Mouse (Mus musculus) forebrain, postnatal 0 days (tissue): ENCODE measurements around the gene Gm20547. TPM values are rescaled to one million over a fixed set of nuclear protein-coding genes. Genes with fewer than 3 reads are reported as not detected.
"Not testable (repeated sequence)": the region's sequence is repeated elsewhere in the genome, so short reads cannot be mapped to it uniquely, and the experiment has no call there.

Source experiments
- ATAC-seq: fragments of 200-750 bp; cut with Nextera tagmentation; 2 replicates; pipeline ENCODE4 v1.8.0; 2017; ENCODE audit warnings: mild to moderate bottlenecking, moderate library complexity
- DNase-seq: peaks from one replicate; pipeline ENCODE4 v3.0.0-alpha.2; 2015
- H3K27ac ChIP-seq: fragments of 300-500 bp; sonication (generic); 2 replicates; pipeline ENCODE4 v1.5.1; 2014; ENCODE audit warnings: low read depth, mild to moderate bottlenecking, antibody characterized with exemption, low read length, moderate library complexity, mixed read lengths
- H3K27me3 ChIP-seq: fragments of 300-500 bp; sonication (generic); 2 replicates; pipeline ENCODE4 v1.6.1; 2014; ENCODE audit warnings: mild to moderate bottlenecking, low read length, mixed read lengths; ENCODE audit not compliant: insufficient read depth
- H3K36me3 ChIP-seq: fragments of 300-500 bp; sonication (generic); 2 replicates; pipeline ENCODE4 v1.6.1; 2014; ENCODE audit warnings: mild to moderate bottlenecking, moderate library complexity; ENCODE audit not compliant: insufficient read depth
- H3K4me1 ChIP-seq: fragments of 300-500 bp; sonication (generic); 2 replicates; pipeline ENCODE4 v1.6.1; 2014; ENCODE audit warnings: antibody characterized with exemption; ENCODE audit not compliant: insufficient read depth
- H3K4me2 ChIP-seq: fragments of 300-500 bp; sonication (generic); 2 replicates; pipeline ENCODE4 v1.6.1; 2014; ENCODE audit warnings: low read depth, mild to moderate bottlenecking, moderate library complexity
- H3K4me3 ChIP-seq: fragments of 300-500 bp; sonication (generic); 2 replicates; pipeline ENCODE4 v1.5.1; 2014; ENCODE audit warnings: low read depth, low read length, mixed read lengths
- H3K9ac ChIP-seq: fragments of 300-500 bp; sonication (generic); 2 replicates; pipeline ENCODE4 v1.6.1; 2014; ENCODE audit warnings: mild to moderate bottlenecking
- H3K9me3 ChIP-seq: fragments of 300-500 bp; sonication (generic); 2 replicates; pipeline ENCODE4 v1.6.1; 2016; ENCODE audit warnings: low read length
- CTCF ChIP-seq: sonication (generic); IDR thresholded peaks from 2 replicates; pipeline ENCODE4 v1.5.1; 2016; ENCODE audit warnings: antibody characterized with exemption, control low read depth, low read depth
- WGBS: fragments of 180-500 bp; shearing (Covaris S2); extraction: QIAGEN DNeasy Blood & Tissue Kit; methylation state at CpG from one replicate; pipeline ENCODE4 v1.1.7; 2014; 5-methylcytosine and 5-hydroxymethylcytosine counted together
- microRNA-seq, 2 experiments: library from miRNA; unstranded; fragments of <30 nt; microRNA quantifications; one replicate each; pipeline ENCODE4; 2016
- polyA plus RNA-seq: library from polyadenylated mRNA; unstranded; fragments of >200 nt; fragmentation: Nextera tagmentation; extraction: Ambion mirVana; gene quantifications from 2 replicates; pipeline ENCODE4 v1.2.1, GENCODE M21; 2015
- total RNA-seq: library from RNA; depleted of rRNA; stranded (reverse); fragments of >200 nt; gene quantifications from 2 replicates; pipeline ENCODE4 v1.2.3, GENCODE M21; 2014; rRNA removed

The Gm20547 gene
- total and polyA plus RNA-seq, 2 experiments from 2014 or later: not detected

GRCm38 (mm10) chr17:34814818-34815370 lies 66.9 kb downstream of the Gm20547 start:
- Histone ChIP-seq H3K27me3 (no peaks in the 10 kb centered on the region), H3K9ac (no peak overlapping the region), H3K27ac (no peak overlapping the region), H3K9me3 (no peaks in the 10 kb centered on the region), H3K4me1 (no peaks in the 10 kb centered on the region), H3K4me2 (no peak overlapping the region), H3K36me3 (no peaks in the 10 kb centered on the region), H3K4me3 (no peak overlapping the region)
- DNase-seq: no peak
- no peak for ATAC-seq
- no peak for TF ChIP-seq CTCF
- 77% methylated on average over 7 of the region's 7 CpGs for WGBS

- not testable (repeated sequence) for H3K4me2 ChIP-seq, H3K36me3 ChIP-seq, H3K27ac ChIP-seq, H3K4me3 ChIP-seq, H3K9ac ChIP-seq, H3K9me3 ChIP-seq, H3K27me3 ChIP-seq, H3K4me1 ChIP-seq, ATAC-seq
- TF ChIP-seq CTCF: peak; percentile 65
- WGBS: 66% methylated on average over 12 of the region's 12 CpGs
- DNase-seq: peak; percentile 15
Observed at GRCm38 (mm10) chr17:34813747-34814146, 68.1 kb downstream of the Gm20547 start.

- H3K9me3 ChIP-seq: no peaks in the 10 kb centered on the region
- TF ChIP-seq CTCF: no peak
- no peaks in the 10 kb centered on the region for H3K27me3 ChIP-seq
- no peaks in the 10 kb centered on the region for H3K4me1 ChIP-seq
- no peak overlapping the region for H3K4me2 ChIP-seq
- DNase-seq (no peak), ATAC-seq (no peak)
- WGBS: 73% methylated on average over 15 of the region's 15 CpGs
- no peak overlapping the region for H3K27ac ChIP-seq
- H3K36me3 ChIP-seq: no peaks in the 10 kb centered on the region
- no peak overlapping the region for H3K4me3 ChIP-seq
- H3K9ac ChIP-seq: no peak overlapping the region
Observed at GRCm38 (mm10) chr17:34811275-34811674, 70.6 kb downstream of the Gm20547 start.

GRCm38 (mm10) chr17:34810811-34811210 lies 71.0 kb downstream of the Gm20547 start:
- DNase-seq, H3K9ac ChIP-seq, H3K27me3 ChIP-seq, H3K4me2 ChIP-seq, ATAC-seq, H3K36me3 ChIP-seq, H3K4me1 ChIP-seq, H3K9me3 ChIP-seq, H3K27ac ChIP-seq, H3K4me3 ChIP-seq: not testable (repeated sequence)
- WGBS: 88% methylated on average over 6 of the region's 8 CpGs

GRCm38 (mm10) chr17:34810411-34810810 lies 71.4 kb downstream of the Gm20547 start:
- H3K36me3 ChIP-seq, H3K27me3 ChIP-seq, H3K9me3 ChIP-seq, H3K27ac ChIP-seq, ATAC-seq, H3K4me1 ChIP-seq, H3K4me2 ChIP-seq, H3K4me3 ChIP-seq, DNase-seq, H3K9ac ChIP-seq: not testable (repeated sequence)
- WGBS: 84% methylated on average over 5 of the region's 5 CpGs

GRCm38 (mm10) chr17:34808599-34809205 lies 73.1 kb downstream of the Gm20547 start:
- Histone ChIP-seq H3K9me3 (0 out of 2 replicates have a peak, but pooled peaks cover 4% of the 10 kb centered on the region), H3K4me2 (no peak overlapping the region), H3K4me1 (no peaks in the 10 kb centered on the region), H3K27ac (no peak overlapping the region), H3K4me3 (no peak overlapping the region), H3K27me3 (no peaks in the 10 kb centered on the region), H3K36me3 (no peaks in the 10 kb centered on the region), H3K9ac (no peak overlapping the region)
- no peak for TF ChIP-seq CTCF
- 83% methylated on average over 6 of the region's 6 CpGs for WGBS
- DNase-seq (no peak), ATAC-seq (no peak)

DNA sequence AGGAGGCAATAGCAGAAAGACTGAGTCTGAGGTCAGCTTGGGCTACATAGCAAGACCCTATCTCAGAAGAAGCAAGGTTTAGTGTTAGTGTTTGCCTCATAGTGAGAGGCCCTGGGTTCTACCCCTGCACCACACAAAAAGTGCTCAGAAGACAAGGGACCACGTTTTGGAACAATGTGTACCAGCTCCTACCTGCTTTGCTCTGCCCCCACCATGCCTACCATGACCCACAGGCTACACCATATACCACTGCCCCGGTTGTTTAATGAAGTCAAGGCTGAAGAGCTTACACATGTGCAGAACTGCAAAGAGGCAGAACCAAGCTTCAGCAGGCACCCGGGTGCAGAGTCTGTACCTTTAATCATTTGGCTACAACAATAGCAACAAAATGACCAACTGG lies 74.7 kb downstream of the Gm20547 start:
- Histone ChIP-seq H3K9me3 (0 out of 2 replicates have a peak, but pooled peaks cover 4% of the 10 kb centered on the region), H3K36me3 (no peaks in the 10 kb centered on the region), H3K4me2 (no peak overlapping the region), H3K27ac (no peak overlapping the region), H3K4me3 (no peak overlapping the region), H3K27me3 (no peaks in the 10 kb centered on the region), H3K9ac (no peak overlapping the region), H3K4me1 (no peaks in the 10 kb centered on the region)
- TF ChIP-seq CTCF: no peak
- DNase-seq (no peak), ATAC-seq (no peak)
- 64% methylated on average over 3 of the region's 3 CpGs for WGBS

Small RNAs within 50 kb of the gene (microRNA-seq; reads per million reads assigned to microRNA genes)
- gene Mir6970 (0 to 0.12 reads per million in 2 experiments), gene Mir6971 (1.2 to 4.5 reads per million in 2 experiments), gene Mir6972 (0 to 0.39 reads per million in 2 experiments)

Other genes starting within 250 kb of the Gm20547 start
Only the 30 nearest of the 37 such genes appear.
- gene Tnxb, start 211.5 kb downstream of the Gm20547 start, total RNA-seq: 1.0 and 1.7 TPM in 2 replicates
- gene Tnxb, start 211.5 kb downstream of the Gm20547 start, polyA plus RNA-seq: 0.08 and 0.16 TPM in 2 replicates
- gene C4b, start 138.2 kb downstream of the Gm20547 start, total RNA-seq: 1.5 and 1.6 TPM in 2 replicates
- gene C4b, start 138.2 kb downstream of the Gm20547 start, polyA plus RNA-seq: 0.59 and 0.75 TPM in 2 replicates
- not detected in 2 replicates for gene Cyp21a1, start 77.5 kb downstream of the Gm20547 start, total RNA-seq
- not detected in 2 replicates for gene Cyp21a1, start 77.5 kb downstream of the Gm20547 start, polyA plus RNA-seq
- 41.9 and 55.6 TPM in 2 replicates for gene Stk19, start 45.1 kb downstream of the Gm20547 start, total RNA-seq
- 55.7 and 61.1 TPM in 2 replicates for gene Stk19, start 45.1 kb downstream of the Gm20547 start, polyA plus RNA-seq
- 40.0 and 46.0 TPM in 2 replicates for gene Dxo, start 45.0 kb downstream of the Gm20547 start, total RNA-seq
- 56.0 and 57.8 TPM in 2 replicates for gene Dxo, start 45.0 kb downstream of the Gm20547 start, polyA plus RNA-seq
- 91.8 and 97.7 TPM in 2 replicates for gene Skiv2l, start 31.8 kb downstream of the Gm20547 start, total RNA-seq
- gene Skiv2l, start 31.8 kb downstream of the Gm20547 start, polyA plus RNA-seq: 36.9 and 42.8 TPM in 2 replicates
- gene Nelfe, start 31.7 kb downstream of the Gm20547 start, total RNA-seq: 32.0 and 56.2 TPM in 2 replicates
- 49.6 and 54.6 TPM in 2 replicates for gene Nelfe, start 31.7 kb downstream of the Gm20547 start, polyA plus RNA-seq
- 0.67 and 1.4 TPM in 2 replicates for gene Cfb, start 19.5 kb downstream of the Gm20547 start, total RNA-seq
- gene Cfb, start 19.5 kb downstream of the Gm20547 start, polyA plus RNA-seq: 1.0 and 1.7 TPM in 2 replicates
- gene Zbtb12, start 2.6 kb downstream of the Gm20547 start, total RNA-seq: 25.2 and 32.6 TPM in 2 replicates
- 5.3 and 7.7 TPM in 2 replicates for gene Zbtb12, start 2.6 kb downstream of the Gm20547 start, polyA plus RNA-seq
- gene C2, start 16.2 kb upstream of the Gm20547 start, total RNA-seq: 2.6 and 6.1 TPM in 2 replicates
- 3.0 and 3.5 TPM in 2 replicates for gene C2, start 16.2 kb upstream of the Gm20547 start, polyA plus RNA-seq
- 293 and 302 TPM in 2 replicates for gene Ehmt2, start 16.4 kb upstream of the Gm20547 start, total RNA-seq
- 45.5 and 61.8 TPM in 2 replicates for gene Ehmt2, start 16.4 kb upstream of the Gm20547 start, polyA plus RNA-seq
- not detected in 2 replicates for gene Slc44a4, start 32.4 kb upstream of the Gm20547 start, total RNA-seq
- 0.06 TPM in 1 of 2 replicates, not detected in the other for gene Slc44a4, start 32.4 kb upstream of the Gm20547 start, polyA plus RNA-seq
- 36.7 and 36.8 TPM in 2 replicates for gene Neu1, start 49.2 kb upstream of the Gm20547 start, total RNA-seq
- 33.5 and 34.5 TPM in 2 replicates for gene Neu1, start 49.2 kb upstream of the Gm20547 start, polyA plus RNA-seq
- gene Hspa1b, start 77.2 kb upstream of the Gm20547 start, total RNA-seq: 5.2 and 8.1 TPM in 2 replicates
- 0.42 and 0.52 TPM in 2 replicates for gene Hspa1b, start 77.2 kb upstream of the Gm20547 start, polyA plus RNA-seq
- gene Gm20481, start 87.9 kb upstream of the Gm20547 start, total RNA-seq: not detected in 2 replicates
- not detected in 2 replicates for gene Gm20481, start 87.9 kb upstream of the Gm20547 start, polyA plus RNA-seq
- gene Hspa1a, start 90.1 kb upstream of the Gm20547 start, total RNA-seq: 7.9 and 13.8 TPM in 2 replicates
- 7.6 and 8.5 TPM in 2 replicates for gene Hspa1a, start 90.1 kb upstream of the Gm20547 start, polyA plus RNA-seq
- 0.24 and 0.46 TPM in 2 replicates for gene Hspa1l, start 90.7 kb upstream of the Gm20547 start, total RNA-seq
- 0.36 and 0.50 TPM in 2 replicates for gene Hspa1l, start 90.7 kb upstream of the Gm20547 start, polyA plus RNA-seq
- 29.1 and 38.9 TPM in 2 replicates for gene Lsm2, start 99.8 kb upstream of the Gm20547 start, total RNA-seq
- gene Lsm2, start 99.8 kb upstream of the Gm20547 start, polyA plus RNA-seq: 111 and 120 TPM in 2 replicates
- 84.4 and 93.4 TPM in 2 replicates for gene Vars, start 118.9 kb upstream of the Gm20547 start, total RNA-seq
- 36.7 and 45.4 TPM in 2 replicates for gene Vars, start 118.9 kb upstream of the Gm20547 start, polyA plus RNA-seq
- 0.14 and 0.31 TPM in 2 replicates for gene Vwa7, start 134.5 kb upstream of the Gm20547 start, total RNA-seq
- gene Vwa7, start 134.5 kb upstream of the Gm20547 start, polyA plus RNA-seq: 0.08 TPM in 1 of 2 replicates, not detected in the other
- 2.2 and 2.7 TPM in 2 replicates for gene Sapcd1, start 146.0 kb upstream of the Gm20547 start, total RNA-seq
- gene Sapcd1, start 146.0 kb upstream of the Gm20547 start, polyA plus RNA-seq: 1.6 TPM in 2 replicates
- 1.3 and 2.2 TPM in 2 replicates for gene Msh5, start 164.7 kb upstream of the Gm20547 start, total RNA-seq
- gene Msh5, start 164.7 kb upstream of the Gm20547 start, polyA plus RNA-seq: 1.1 and 1.3 TPM in 2 replicates
- gene Clic1, start 167.9 kb upstream of the Gm20547 start, total RNA-seq: 26.8 and 29.3 TPM in 2 replicates
- gene Clic1, start 167.9 kb upstream of the Gm20547 start, polyA plus RNA-seq: 47.9 and 50.5 TPM in 2 replicates
- 167 and 220 TPM in 2 replicates for gene Ddah2, start 177.0 kb upstream of the Gm20547 start, total RNA-seq
- gene Ddah2, start 177.0 kb upstream of the Gm20547 start, polyA plus RNA-seq: 261 and 299 TPM in 2 replicates
- gene Ly6g6c, start 183.3 kb upstream of the Gm20547 start, total RNA-seq: not detected in 2 replicates
- not detected in 2 replicates for gene Ly6g6c, start 183.3 kb upstream of the Gm20547 start, polyA plus RNA-seq
- gene Mpig6b, start 184.1 kb upstream of the Gm20547 start, total RNA-seq: not detected in 2 replicates
- gene Mpig6b, start 184.1 kb upstream of the Gm20547 start, polyA plus RNA-seq: 0.08 TPM in 2 replicates
- gene Ly6g6e, start 194.9 kb upstream of the Gm20547 start, total RNA-seq: 0.38 and 3.9 TPM in 2 replicates
- gene Ly6g6e, start 194.9 kb upstream of the Gm20547 start, polyA plus RNA-seq: 2.9 and 3.9 TPM in 2 replicates
- gene Ly6g6d, start 196.0 kb upstream of the Gm20547 start, total RNA-seq: 3.8 TPM in 1 of 2 replicates, not detected in the other
- gene Ly6g6d, start 196.0 kb upstream of the Gm20547 start, polyA plus RNA-seq: 1.2 and 1.6 TPM in 2 replicates
- gene Ly6g6f, start 203.6 kb upstream of the Gm20547 start, total RNA-seq: 0.23 TPM in 1 of 2 replicates, not detected in the other
- gene Ly6g6f, start 203.6 kb upstream of the Gm20547 start, polyA plus RNA-seq: not detected in 2 replicates
- 139 and 202 TPM in 2 replicates for gene Abhd16a, start 207.2 kb upstream of the Gm20547 start, total RNA-seq
- gene Abhd16a, start 207.2 kb upstream of the Gm20547 start, polyA plus RNA-seq: 92.8 and 96.3 TPM in 2 replicates